Mouse (Mus musculus): ENCODE measurements at regions not wholly inside any gene's neighbourhood (a gene's known extent, or its start where the extent isn't known, plus 50 kb on each side); places are given as distances from the start of the nearest gene placed in this dataset.
"Not testable (repeated sequence)": the region's sequence is repeated elsewhere in the genome, so short reads cannot be mapped to it uniquely, and the experiment has no call there.

- DNase-seq (ENCODE audit: low spot score in 2 of 2), result not testable (repeated sequence)
Observed at GRCm38 (mm10) chr2:18453426-18453825, 60.8 kb upstream of the Dnajc1 start.

- no peak for DNase-seq (ENCODE audit: low spot score in 2 of 2)
Observed at GRCm38 (mm10) chr2:18445809-18446208, 53.2 kb upstream of the Dnajc1 start.

Measured in layer of hippocampus, adult 8-10 months (tissue).